Mouse (Mus musculus) testis, adult 2 months (tissue): ENCODE results near the gene Mrpl54.

Experiments used
- CTCF ChIP-seq: fragments of 200-500 bp; IDR thresholded peaks from 2 replicates; pipeline ENCODE4 v1.5.1; 2012; ENCODE audit warnings: low read depth, mild to moderate bottlenecking, inconsistent platforms, low read length, moderate library complexity; ENCODE audit not compliant: control insufficient read depth, insufficient read depth, insufficient replicate concordance
- POLR2A ChIP-seq: fragments of 200-500 bp; IDR thresholded peaks from 2 replicates; pipeline ENCODE4 v1.6.1; 2012; ENCODE audit warnings: low read depth, mild to moderate bottlenecking, inconsistent platforms, low read length, moderate library complexity; ENCODE audit not compliant: control insufficient read depth

DNA sequence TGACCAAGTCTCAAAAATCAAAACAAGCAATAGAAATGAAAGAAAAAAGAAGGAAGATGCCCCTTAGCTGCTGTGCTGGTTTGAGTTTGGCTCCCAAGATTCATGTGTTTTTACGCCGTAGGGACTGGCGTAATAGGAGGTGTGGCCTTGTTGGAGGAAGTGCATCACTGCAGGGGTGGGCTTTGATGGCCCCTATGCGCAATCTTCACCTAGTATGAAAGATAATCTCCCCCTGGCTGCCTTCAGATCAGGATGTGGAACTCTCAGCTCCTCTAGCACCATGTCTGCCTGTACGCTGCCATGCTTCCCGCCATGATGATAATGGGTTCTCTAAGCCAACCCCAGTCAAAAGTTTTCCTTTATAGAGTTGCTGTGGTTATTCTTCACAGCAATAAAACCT is 50.5 kb downstream of the Mrpl54 start:
- TF ChIP-seq CTCF (no peak), POLR2A (no peak)
